Mouse (Mus musculus): ENCODE measurements around the gene Camta2.

DNA sequence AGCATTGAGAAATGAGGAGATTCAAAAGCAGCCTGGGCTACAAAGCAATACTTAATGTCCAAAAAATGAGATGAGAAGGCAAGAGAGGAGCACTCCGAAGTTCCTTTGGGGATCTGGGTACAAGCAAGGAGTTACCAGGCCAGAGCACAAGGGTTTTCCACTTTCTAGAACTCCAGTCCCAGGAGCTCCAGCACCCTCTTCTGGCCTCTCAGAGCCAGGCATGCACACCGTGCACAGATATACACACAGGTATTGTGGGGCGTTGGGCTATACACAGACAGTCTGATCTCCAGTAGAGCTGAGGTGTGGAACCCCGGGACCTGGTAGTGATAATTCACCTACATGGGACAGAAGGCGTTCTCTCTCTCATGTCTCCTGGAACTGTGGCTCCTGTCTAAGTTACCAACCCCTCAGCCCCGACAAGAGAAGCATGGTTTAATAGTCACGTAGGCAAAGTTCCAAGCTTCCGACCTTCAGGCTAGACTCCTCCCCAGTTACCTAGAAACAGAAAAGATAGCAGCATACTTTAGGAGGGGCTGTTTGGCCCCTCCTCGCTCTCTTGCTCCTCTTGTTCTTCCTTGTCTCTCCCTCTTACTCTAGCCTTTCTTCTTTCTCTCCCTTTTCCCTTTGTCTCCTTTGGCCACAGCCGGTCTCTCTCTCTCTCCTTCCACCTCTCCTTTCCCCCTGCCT, 64.7 kb downstream of the Camta2 start:
- TF ChIP-seq GATA1 (IDR thresholded peaks at IDR 0.05; ENCODE audit: low read length) (no peak), TAL1 (IDR thresholded peaks at IDR 0.05; ENCODE audit: low read length) (no peak)

Data from erythroblast, embryonic 14.5 days (primary cell).